Mouse (Mus musculus): Measurements from ENCODE around the gene Cyp1a1. TPM values are rescaled to one million over a fixed set of nuclear protein-coding genes. Genes with fewer than 3 reads are reported as not detected.

The Cyp1a1 gene
- 0.74 and 1.0 TPM in 2 replicates for total RNA-seq (2012; rRNA removed)

DNA sequence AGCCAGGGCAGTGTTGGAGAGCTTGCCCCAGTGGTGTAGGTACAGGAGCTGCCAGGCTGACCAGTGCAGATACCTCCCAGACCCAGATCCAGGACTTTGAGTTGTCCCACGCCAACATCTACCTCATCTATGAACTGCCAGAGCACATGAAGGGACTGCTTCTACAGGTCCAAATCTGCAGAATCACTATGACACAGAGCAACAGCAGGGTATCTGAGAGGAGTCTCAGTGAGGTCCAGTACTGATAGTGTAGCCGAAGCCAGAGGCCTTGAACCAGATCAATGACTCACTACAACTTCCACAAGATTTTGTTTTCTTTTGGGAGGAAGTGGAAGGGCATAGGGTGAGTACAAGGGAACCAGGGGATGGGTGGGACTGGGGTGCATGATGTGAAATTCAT lies at the start of gene Cyp1a1:
TSS of gene Cyp1a1 (plus strand) at position 178 of the 400 bp plus-strand sequence.
- Histone ChIP-seq H3K4me1 (ENCODE audit: control insufficient read depth in 2 of 2, insufficient read depth in 2 of 2, low read length in 2 of 2, poor library complexity in 1 of 2) (no peaks in the 10 kb centered on the region), H3K27ac (ENCODE audit: insufficient read depth, low read depth, low read length, poor library complexity, severe bottlenecking) (no peak within 1 kb of the TSS), H3K4me3 (ENCODE audit: insufficient read depth in 1 of 2, low read depth in 1 of 2, low read length in 2 of 2, poor library complexity in 1 of 2, severe bottlenecking in 1 of 2) (no peak within 1 kb of the TSS), H3K9me3 (ENCODE audit: control insufficient read depth, insufficient read depth, low read depth, low read length) (no peaks in the 10 kb centered on the region), H3K36me3 (ENCODE audit: control insufficient read depth, insufficient read depth, low read length, poor library complexity, severe bottlenecking) (no peaks in the 10 kb centered on the region), H3K9ac (ENCODE audit: insufficient read depth, low read depth, low read length, poor library complexity, severe bottlenecking) (no peak within 1 kb of the TSS)
- TF ChIP-seq MAFK (IDR thresholded peaks at IDR 0.05; ENCODE audit: insufficient read depth, low read depth, low read length): no peak
- DNase-seq (ENCODE audit: low read depth, low spot score): no peak
- in situ Hi-C loops (cut with MboI; ENCODE audit: low sequenced_read_pairs in 2 of 2, unreplicated experiment in 2 of 2): no loop called here

DNA sequence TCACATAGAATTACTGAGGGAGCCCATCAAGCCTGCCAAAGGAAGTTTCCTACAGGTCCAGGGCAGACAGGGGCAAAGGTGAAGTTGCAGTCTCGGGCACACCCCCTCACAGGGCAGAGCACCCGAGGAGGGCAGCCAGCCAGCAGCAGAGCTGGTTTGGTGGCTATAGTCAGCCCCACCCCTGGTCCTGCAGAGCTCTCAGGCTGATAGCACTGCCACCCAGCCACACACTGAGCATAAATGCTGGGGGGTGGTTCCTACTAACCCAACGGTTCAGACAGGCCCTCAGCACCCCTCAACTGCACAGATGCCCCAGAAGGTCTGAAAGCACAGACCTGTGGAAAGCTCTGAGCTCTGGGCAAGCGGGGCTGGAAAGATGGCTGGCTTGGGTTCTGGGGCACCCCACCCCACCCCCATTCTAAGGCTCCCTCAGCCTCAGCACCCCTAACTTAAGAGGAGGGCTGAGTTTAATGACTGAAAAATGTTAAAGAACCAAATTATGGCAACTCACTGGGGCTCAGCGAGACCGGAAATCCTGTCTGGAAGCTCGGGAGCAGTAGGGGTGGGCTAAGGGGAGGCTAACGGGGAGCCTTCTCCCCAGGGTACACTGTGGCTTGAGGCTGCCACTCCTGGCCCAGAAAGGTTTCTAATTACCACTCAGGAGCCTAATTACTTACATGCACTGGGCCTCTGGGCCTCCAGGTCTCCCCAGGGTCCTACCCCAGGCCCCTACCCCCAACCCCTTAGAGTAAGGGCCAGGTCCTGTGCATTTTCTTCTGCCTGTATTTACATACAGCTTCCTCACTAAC lies 48.9 kb upstream of the Cyp1a1 start:
- Histone ChIP-seq H3K4me3 (ENCODE audit: insufficient read depth in 1 of 2, low read depth in 1 of 2, low read length in 2 of 2, poor library complexity in 1 of 2, severe bottlenecking in 1 of 2) (no peak overlapping the region), H3K27ac (ENCODE audit: insufficient read depth, low read depth, low read length, poor library complexity, severe bottlenecking) (no peak overlapping the region), H3K4me1 (ENCODE audit: control insufficient read depth in 2 of 2, insufficient read depth in 2 of 2, low read length in 2 of 2, poor library complexity in 1 of 2) (peaks cover 0 to 20% of the 10 kb centered on the region in 2 experiments; a peak in 2 of 4 replicates), H3K36me3 (ENCODE audit: control insufficient read depth, insufficient read depth, low read length, poor library complexity, severe bottlenecking) (peaks cover 4% of the 10 kb centered on the region; the same call in 1 of the 2 replicates), H3K9me3 (ENCODE audit: control insufficient read depth, insufficient read depth, low read depth, low read length) (no peaks in the 10 kb centered on the region), H3K9ac (ENCODE audit: insufficient read depth, low read depth, low read length, poor library complexity, severe bottlenecking) (no peak overlapping the region)
- in situ Hi-C loops (cut with MboI; ENCODE audit: low sequenced_read_pairs in 2 of 2, unreplicated experiment in 2 of 2): no loop called here
- DNase-seq (ENCODE audit: low read depth, low spot score): no peak
- no peak for TF ChIP-seq ZNF384 (IDR thresholded peaks at IDR 0.05; ENCODE audit: low read depth, low read length)
- no peak for TF ChIP-seq MAFK (IDR thresholded peaks at IDR 0.05; ENCODE audit: insufficient read depth, low read depth, low read length)
- TF ChIP-seq HCFC1 (IDR thresholded peaks at IDR 0.05; ENCODE audit: borderline replicate concordance, insufficient read depth, low read length): no peak
- no peak for TF ChIP-seq CHD2 (IDR thresholded peaks at IDR 0.05; ENCODE audit: low read depth, low read length)

DNA sequence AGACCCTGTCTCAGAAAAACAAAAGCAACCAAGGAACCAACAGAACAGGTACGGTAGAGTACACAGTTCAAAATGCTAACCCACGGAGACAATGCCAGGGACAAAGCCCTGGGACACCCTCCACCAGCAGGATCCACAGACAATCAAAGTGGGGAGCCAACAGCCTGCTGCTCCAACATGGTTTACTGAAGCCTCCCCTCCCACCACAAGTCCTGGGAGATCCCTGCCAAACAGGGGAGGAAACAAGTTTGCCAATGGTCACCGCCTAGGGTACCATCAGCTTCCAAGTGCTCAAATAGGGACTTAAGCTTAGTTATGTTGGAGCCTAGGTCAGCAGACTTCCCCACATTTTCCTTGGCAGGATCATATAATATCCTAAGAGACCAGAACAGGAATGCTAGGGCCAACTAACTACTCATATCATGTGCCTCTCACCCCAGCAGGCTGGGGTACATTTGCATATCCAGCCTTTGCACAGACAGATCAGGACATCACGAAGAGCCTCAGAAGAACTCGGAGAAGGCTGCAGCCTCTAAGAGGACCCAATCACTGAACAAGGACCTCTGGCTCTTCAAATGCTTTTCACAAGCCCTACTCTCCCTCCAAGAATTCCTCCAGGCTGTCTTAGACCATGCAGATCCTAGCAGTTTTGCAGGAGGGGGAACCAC lies 47.9 kb upstream of the Cyp1a1 start:
- H3K4me3 ChIP-seq (ENCODE audit: insufficient read depth in 1 of 2, low read depth in 1 of 2, low read length in 2 of 2, poor library complexity in 1 of 2, severe bottlenecking in 1 of 2): peak overlapping the region in 1 of 2 experiments; percentile 17; a peak in 1 of 4 replicates
- 0 out of 2 replicates have a peak overlapping the region, but pooled peaks have one; percentile 0 for H3K9ac ChIP-seq (ENCODE audit: insufficient read depth, low read depth, low read length, poor library complexity, severe bottlenecking)
- no peak for DNase-seq (ENCODE audit: low read depth, low spot score)
- no peak for TF ChIP-seq MAFK (IDR thresholded peaks at IDR 0.05; ENCODE audit: insufficient read depth, low read depth, low read length)
- H3K36me3 ChIP-seq (ENCODE audit: control insufficient read depth, insufficient read depth, low read length, poor library complexity, severe bottlenecking): peaks cover 5% of the 10 kb centered on the region; the same call in 1 of the 2 replicates
- no peak overlapping the region for H3K27ac ChIP-seq (ENCODE audit: insufficient read depth, low read depth, low read length, poor library complexity, severe bottlenecking)
- H3K4me1 ChIP-seq (ENCODE audit: control insufficient read depth in 2 of 2, insufficient read depth in 2 of 2, low read length in 2 of 2, poor library complexity in 1 of 2): peaks cover 0 to 26% of the 10 kb centered on the region in 2 experiments; a peak in 2 of 4 replicates
- H3K9me3 ChIP-seq (ENCODE audit: control insufficient read depth, insufficient read depth, low read depth, low read length): no peaks in the 10 kb centered on the region
- in situ Hi-C loops (cut with MboI; ENCODE audit: low sequenced_read_pairs in 2 of 2, unreplicated experiment in 2 of 2): no loop called here

DNA sequence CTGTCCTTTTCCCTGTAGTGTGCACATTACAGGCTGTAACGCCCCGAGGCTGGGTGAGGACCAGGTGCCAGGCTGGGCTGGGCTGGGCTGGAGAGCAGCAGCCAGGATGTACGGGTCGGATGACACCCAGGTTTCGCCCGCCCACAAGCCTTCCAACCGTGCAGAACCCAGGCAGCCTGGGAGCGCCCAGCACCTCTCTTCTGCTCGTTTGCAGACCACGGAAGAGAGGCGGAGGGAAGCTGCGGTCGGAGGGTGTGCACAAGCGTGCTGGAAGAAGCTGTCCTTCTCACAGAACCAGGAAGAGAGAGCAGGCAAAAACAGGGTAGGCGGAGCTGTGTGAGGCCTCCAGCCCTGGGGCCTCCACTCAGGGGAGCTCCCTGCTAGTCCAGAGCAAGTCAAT lies 47.3 kb upstream of the Cyp1a1 start:
- Histone ChIP-seq H3K4me3 (ENCODE audit: insufficient read depth in 1 of 2, low read depth in 1 of 2, low read length in 2 of 2, poor library complexity in 1 of 2, severe bottlenecking in 1 of 2) (peak overlapping the region; percentile 6 to 17; a peak in 2 of 4 replicates), H3K9me3 (ENCODE audit: control insufficient read depth, insufficient read depth, low read depth, low read length) (no peaks in the 10 kb centered on the region), H3K4me1 (ENCODE audit: control insufficient read depth in 2 of 2, insufficient read depth in 2 of 2, low read length in 2 of 2, poor library complexity in 1 of 2) (peaks cover 0 to 26% of the 10 kb centered on the region in 2 experiments; a peak in 2 of 4 replicates), H3K9ac (ENCODE audit: insufficient read depth, low read depth, low read length, poor library complexity, severe bottlenecking) (peak overlapping the region; percentile 8), H3K27ac (ENCODE audit: insufficient read depth, low read depth, low read length, poor library complexity, severe bottlenecking) (no peak overlapping the region), H3K36me3 (ENCODE audit: control insufficient read depth, insufficient read depth, low read length, poor library complexity, severe bottlenecking) (peaks cover 5% of the 10 kb centered on the region; the same call in 1 of the 2 replicates)
- in situ Hi-C loops (cut with MboI; ENCODE audit: low sequenced_read_pairs in 2 of 2, unreplicated experiment in 2 of 2): no loop called here
- DNase-seq (ENCODE audit: low read depth, low spot score): no peak
- no peak for TF ChIP-seq ZC3H11A (IDR thresholded peaks at IDR 0.05; ENCODE audit: borderline replicate concordance, low read depth, low read length)
- TF ChIP-seq ZNF384 (IDR thresholded peaks at IDR 0.05; ENCODE audit: low read depth, low read length): no peak
- no peak for TF ChIP-seq HCFC1 (IDR thresholded peaks at IDR 0.05; ENCODE audit: borderline replicate concordance, insufficient read depth, low read length)
- no peak for TF ChIP-seq CHD2 (IDR thresholded peaks at IDR 0.05; ENCODE audit: low read depth, low read length)
- TF ChIP-seq MAFK (IDR thresholded peaks at IDR 0.05; ENCODE audit: insufficient read depth, low read depth, low read length): no peak

All from ES-E14 (cell line).